Mouse (Mus musculus): ENCODE results near the gene Prdm1. TPM values are rescaled to one million over a fixed set of nuclear protein-coding genes. Genes with fewer than 3 reads are reported as not detected.

Prdm1 gene
- 0.83 and 1.1 TPM in 2 replicates for polyA plus RNA-seq (2014; fragmentation: Nextera tagmentation; extraction: Ambion mirVana)

DNA sequence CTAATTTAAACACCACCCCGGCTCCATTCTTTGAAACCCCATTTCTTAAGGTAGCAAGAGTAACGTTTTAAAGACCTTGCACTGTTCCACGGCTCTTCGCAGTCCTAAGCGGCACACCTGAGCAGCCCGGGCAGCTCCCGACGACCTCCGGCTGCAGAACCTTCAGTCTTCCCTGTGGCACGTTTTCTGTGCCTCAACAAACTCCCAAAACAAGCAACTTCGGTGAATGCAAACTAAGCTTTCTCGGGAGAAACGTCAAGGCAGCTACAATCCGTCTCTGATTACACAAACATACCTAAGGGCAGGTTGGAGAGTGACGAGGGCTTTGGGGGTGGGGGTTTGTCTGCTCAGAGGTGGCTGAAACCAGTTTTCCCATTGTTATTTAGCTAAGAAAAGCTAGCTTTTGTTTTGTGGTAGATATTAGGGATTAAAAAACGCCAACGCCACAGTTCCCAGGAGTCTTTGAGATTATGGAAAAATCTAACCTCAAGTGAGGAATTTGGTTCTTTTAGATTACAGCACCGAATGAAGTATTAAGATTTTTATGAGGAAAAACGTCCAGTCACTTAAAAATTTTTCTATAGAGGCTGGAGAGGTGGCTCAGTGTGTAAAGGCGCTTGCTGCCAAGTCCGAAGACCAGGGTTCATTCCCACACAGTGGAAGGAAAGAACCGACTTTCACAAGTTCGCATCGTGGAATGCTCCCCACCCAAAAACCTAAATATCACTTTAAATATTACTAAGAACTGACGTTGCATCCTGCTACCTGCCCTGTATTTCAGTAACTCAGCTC lies at the start of gene Prdm1:
TSS of gene Prdm1 (minus strand) at position 211 of the 792 bp plus-strand sequence.
- Histone ChIP-seq H3K4me2 (peak within 1 kb of the TSS; percentile 77), H3K27me3 (ENCODE audit: control insufficient read depth, insufficient read depth, low read length) (peaks cover 53% of the 10 kb centered on the region), H3K36me3 (ENCODE audit: control insufficient read depth, insufficient read depth, low read length) (no peaks in the 10 kb centered on the region), H3K4me1 (ENCODE audit: control insufficient read depth, insufficient read depth, low read length) (peaks cover 10% of the 10 kb centered on the region), H3K27ac (ENCODE audit: low read depth, low read length) (no peak within 1 kb of the TSS), H3K9me3 (ENCODE audit: control insufficient read depth, low read length) (no peaks in the 10 kb centered on the region), H3K9ac (ENCODE audit: low read length) (peak within 1 kb of the TSS; percentile 60; the same call in 1 of the 2 replicates), H3K4me3 (ENCODE audit: low read depth, low read length) (peak within 1 kb of the TSS; percentile 53)
- DNase-seq (ENCODE audit: low spot score, missing footprints) (peak; percentile 95), ATAC-seq (ENCODE audit: low FRiP score) (peak; percentile 8)
- 1% methylated on average over 25 of the region's 25 CpGs for WGBS

GRCm38 (mm10) chr10:44565971-44566370 lies 37.7 kb upstream of the Prdm1 start:
- H3K4me3 ChIP-seq (ENCODE audit: low read depth, low read length), result no peak overlapping the region
- ATAC-seq (ENCODE audit: low FRiP score), result no peak
- 87% methylated on average over 3 of the region's 3 CpGs for WGBS
- no peak for DNase-seq (ENCODE audit: low spot score, missing footprints)
- no peaks in the 10 kb centered on the region for H3K4me1 ChIP-seq (ENCODE audit: control insufficient read depth, insufficient read depth, low read length)
- no peak overlapping the region for H3K27ac ChIP-seq (ENCODE audit: low read depth, low read length)
- H3K36me3 ChIP-seq (ENCODE audit: control insufficient read depth, insufficient read depth, low read length), result no peaks in the 10 kb centered on the region
- H3K9ac ChIP-seq (ENCODE audit: low read length), result no peak overlapping the region
- no peaks in the 10 kb centered on the region for H3K27me3 ChIP-seq (ENCODE audit: control insufficient read depth, insufficient read depth, low read length)
- H3K4me2 ChIP-seq, result no peak overlapping the region
- no peaks in the 10 kb centered on the region for H3K9me3 ChIP-seq (ENCODE audit: control insufficient read depth, low read length)

DNA sequence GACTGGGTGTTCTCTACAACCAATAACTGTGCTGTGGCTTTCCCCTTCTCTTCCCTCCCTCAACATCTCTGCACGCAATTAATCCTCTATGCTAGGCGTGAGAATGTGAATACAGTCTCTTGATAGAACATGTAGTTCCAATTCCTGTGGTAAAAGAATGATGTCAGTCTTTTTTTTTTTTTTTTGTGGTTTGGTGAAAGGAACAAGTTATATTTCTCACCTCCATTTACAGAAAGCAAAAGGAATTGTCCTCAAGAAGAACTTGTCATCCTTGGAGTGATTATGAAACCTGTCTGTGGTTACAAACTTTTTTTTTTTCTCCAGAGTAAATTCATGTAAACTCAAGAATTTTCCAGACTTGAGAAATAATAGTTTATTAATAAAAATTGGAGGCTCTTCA lies 36.8 kb upstream of the Prdm1 start:
- Histone ChIP-seq H3K4me1 (ENCODE audit: control insufficient read depth, insufficient read depth, low read length) (no peaks in the 10 kb centered on the region), H3K9me3 (ENCODE audit: control insufficient read depth, low read length) (no peaks in the 10 kb centered on the region), H3K27ac (ENCODE audit: low read depth, low read length) (no peak overlapping the region), H3K27me3 (ENCODE audit: control insufficient read depth, insufficient read depth, low read length) (no peaks in the 10 kb centered on the region), H3K4me2 (no peak overlapping the region), H3K36me3 (ENCODE audit: control insufficient read depth, insufficient read depth, low read length) (no peaks in the 10 kb centered on the region), H3K9ac (ENCODE audit: low read length) (no peak overlapping the region), H3K4me3 (ENCODE audit: low read depth, low read length) (no peak overlapping the region)
- no peak for ATAC-seq (ENCODE audit: low FRiP score)
- DNase-seq (ENCODE audit: low spot score, missing footprints), result no peak
- 82% methylated on average over 2 of the region's 2 CpGs for WGBS

GRCm38 (mm10) chr10:44556845-44557244 lies 28.5 kb upstream of the Prdm1 start:
- Histone ChIP-seq H3K9ac (ENCODE audit: low read length) (no peak overlapping the region), H3K27me3 (ENCODE audit: control insufficient read depth, insufficient read depth, low read length) (no peaks in the 10 kb centered on the region), H3K36me3 (ENCODE audit: control insufficient read depth, insufficient read depth, low read length) (no peaks in the 10 kb centered on the region), H3K4me2 (no peak overlapping the region), H3K4me3 (ENCODE audit: low read depth, low read length) (no peak overlapping the region), H3K27ac (ENCODE audit: low read depth, low read length) (no peak overlapping the region), H3K9me3 (ENCODE audit: control insufficient read depth, low read length) (no peaks in the 10 kb centered on the region), H3K4me1 (ENCODE audit: control insufficient read depth, insufficient read depth, low read length) (no peaks in the 10 kb centered on the region)
- DNase-seq (ENCODE audit: low spot score, missing footprints) (no peak), ATAC-seq (ENCODE audit: low FRiP score) (no peak)
- 91% methylated on average over 4 of the region's 4 CpGs for WGBS

DNA sequence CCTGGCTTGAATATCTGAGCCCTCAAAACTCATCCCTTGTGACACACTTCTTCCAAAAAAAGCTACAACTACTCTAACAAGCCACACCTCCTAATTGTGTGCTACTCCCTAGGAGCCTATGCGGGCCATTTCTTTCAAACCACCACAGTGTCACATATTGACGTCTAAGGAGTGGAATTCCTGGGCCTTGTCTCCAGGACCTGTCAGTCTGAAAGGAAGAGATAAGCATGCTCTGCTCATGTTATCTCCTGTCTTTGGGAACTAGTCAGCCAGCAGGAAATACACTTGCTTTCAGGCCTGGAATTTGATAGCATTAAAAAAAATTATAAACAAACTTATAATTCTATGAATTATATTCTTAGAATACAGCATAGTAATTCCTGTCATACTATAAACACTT lies 27.0 kb upstream of the Prdm1 start:
- 73% methylated on average over 2 of the region's 2 CpGs for WGBS
- no peak for ATAC-seq (ENCODE audit: low FRiP score)
- no peaks in the 10 kb centered on the region for H3K27me3 ChIP-seq (ENCODE audit: control insufficient read depth, insufficient read depth, low read length)

GRCm38 (mm10) chr10:44553648-44554047 lies 25.3 kb upstream of the Prdm1 start:
- ATAC-seq (ENCODE audit: low FRiP score) (no peak), DNase-seq (ENCODE audit: low spot score, missing footprints) (no peak)
- no peak overlapping the region for H3K27ac ChIP-seq (ENCODE audit: low read depth, low read length)
- H3K4me2 ChIP-seq, result no peak overlapping the region
- no peaks in the 10 kb centered on the region for H3K27me3 ChIP-seq (ENCODE audit: control insufficient read depth, insufficient read depth, low read length)
- no peaks in the 10 kb centered on the region for H3K4me1 ChIP-seq (ENCODE audit: control insufficient read depth, insufficient read depth, low read length)
- no peaks in the 10 kb centered on the region for H3K36me3 ChIP-seq (ENCODE audit: control insufficient read depth, insufficient read depth, low read length)
- no peaks in the 10 kb centered on the region for H3K9me3 ChIP-seq (ENCODE audit: control insufficient read depth, low read length)
- no peak overlapping the region for H3K4me3 ChIP-seq (ENCODE audit: low read depth, low read length)
- 70% methylated on average over 1 of the region's 1 CpGs for WGBS
- no peak overlapping the region for H3K9ac ChIP-seq (ENCODE audit: low read length)

More for the DNA sequence above, 27.0 kb upstream of the Prdm1 start:
- DNase-seq (ENCODE audit: low spot score, missing footprints), result no peak
- H3K4me1 ChIP-seq (ENCODE audit: control insufficient read depth, insufficient read depth, low read length), result no peaks in the 10 kb centered on the region
- no peak overlapping the region for H3K9ac ChIP-seq (ENCODE audit: low read length)
- no peaks in the 10 kb centered on the region for H3K9me3 ChIP-seq (ENCODE audit: control insufficient read depth, low read length)
- no peaks in the 10 kb centered on the region for H3K36me3 ChIP-seq (ENCODE audit: control insufficient read depth, insufficient read depth, low read length)
- no peak overlapping the region for H3K4me2 ChIP-seq
- no peak overlapping the region for H3K4me3 ChIP-seq (ENCODE audit: low read depth, low read length)
- H3K27ac ChIP-seq (ENCODE audit: low read depth, low read length), result no peak overlapping the region

GRCm38 (mm10) chr10:44539033-44539578 lies 10.8 kb upstream of the Prdm1 start:
- DNase-seq (ENCODE audit: low spot score, missing footprints) (peak; percentile 91), ATAC-seq (ENCODE audit: low FRiP score) (peak; percentile 44; the same call in 1 of the 2 replicates)
- Histone ChIP-seq H3K36me3 (ENCODE audit: control insufficient read depth, insufficient read depth, low read length) (no peaks in the 10 kb centered on the region), H3K4me2 (no peak overlapping the region), H3K27me3 (ENCODE audit: control insufficient read depth, insufficient read depth, low read length) (no peaks in the 10 kb centered on the region), H3K9me3 (ENCODE audit: control insufficient read depth, low read length) (no peaks in the 10 kb centered on the region), H3K27ac (ENCODE audit: low read depth, low read length) (no peak overlapping the region), H3K9ac (ENCODE audit: low read length) (no peak overlapping the region), H3K4me3 (ENCODE audit: low read depth, low read length) (no peak overlapping the region), H3K4me1 (ENCODE audit: control insufficient read depth, insufficient read depth, low read length) (no peaks in the 10 kb centered on the region)
- WGBS, result 10% methylated on average over 14 of the region's 14 CpGs

GRCm38 (mm10) chr10:44538137-44538536 lies 9.8 kb upstream of the Prdm1 start:
- H3K4me1 ChIP-seq (ENCODE audit: control insufficient read depth, insufficient read depth, low read length), result no peaks in the 10 kb centered on the region
- no peak overlapping the region for H3K4me2 ChIP-seq
- no peak overlapping the region for H3K9ac ChIP-seq (ENCODE audit: low read length)
- no peak for ATAC-seq (ENCODE audit: low FRiP score)
- no peaks in the 10 kb centered on the region for H3K9me3 ChIP-seq (ENCODE audit: control insufficient read depth, low read length)
- H3K27ac ChIP-seq (ENCODE audit: low read depth, low read length), result no peak overlapping the region
- no peak for DNase-seq (ENCODE audit: low spot score, missing footprints)
- no peaks in the 10 kb centered on the region for H3K27me3 ChIP-seq (ENCODE audit: control insufficient read depth, insufficient read depth, low read length)
- no peaks in the 10 kb centered on the region for H3K36me3 ChIP-seq (ENCODE audit: control insufficient read depth, insufficient read depth, low read length)
- 63% methylated on average over 6 of the region's 6 CpGs for WGBS
- H3K4me3 ChIP-seq (ENCODE audit: low read depth, low read length), result no peak overlapping the region

GRCm38 (mm10) chr10:44530067-44530360 lies 1.7 kb upstream of the Prdm1 start:
- Histone ChIP-seq H3K4me1 (ENCODE audit: control insufficient read depth, insufficient read depth, low read length) (peaks cover 10% of the 10 kb centered on the region), H3K27me3 (ENCODE audit: control insufficient read depth, insufficient read depth, low read length) (peaks cover 50% of the 10 kb centered on the region), H3K36me3 (ENCODE audit: control insufficient read depth, insufficient read depth, low read length) (no peaks in the 10 kb centered on the region), H3K9ac (ENCODE audit: low read length) (peak overlapping the region; percentile 60), H3K4me2 (peak overlapping the region; percentile 77), H3K4me3 (ENCODE audit: low read depth, low read length) (peak overlapping the region; percentile 53), H3K27ac (ENCODE audit: low read depth, low read length) (no peak overlapping the region), H3K9me3 (ENCODE audit: control insufficient read depth, low read length) (no peaks in the 10 kb centered on the region)
- ATAC-seq (ENCODE audit: low FRiP score) (peak; percentile 1; the same call in 1 of the 2 replicates), DNase-seq (ENCODE audit: low spot score, missing footprints) (peak; percentile 88)
- WGBS, result 4% methylated on average over 5 of the region's 5 CpGs
